Mouse (Mus musculus): ENCODE measurements at regions not wholly inside any gene's neighbourhood (a gene's known extent, or its start where the extent isn't known, plus 50 kb on each side); places are given as distances from the start of the nearest gene placed in this dataset.
"Not testable (repeated sequence)": the region's sequence is repeated elsewhere in the genome, so short reads cannot be mapped to it uniquely, and the experiment has no call there.

DNA sequence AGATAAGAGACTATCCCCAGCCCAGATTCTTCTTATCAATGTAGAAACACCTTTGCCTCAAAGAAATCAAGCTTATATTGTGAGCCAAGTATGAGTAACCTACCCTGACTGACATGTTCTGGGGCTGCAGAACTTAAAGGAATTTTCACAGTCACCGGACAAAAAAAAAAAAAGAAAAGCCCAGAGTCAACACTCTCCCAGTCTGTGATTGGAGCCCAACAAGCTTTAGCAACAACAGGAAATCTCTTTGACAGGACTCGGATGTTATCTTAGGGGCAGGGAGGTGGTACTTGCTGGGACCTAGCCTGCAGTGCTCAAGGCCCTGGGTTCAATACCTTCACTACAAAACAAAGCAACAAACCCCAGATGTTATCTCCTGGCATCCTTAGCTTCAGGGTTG, 114.2 kb downstream of the Nectin1 start:
- H3K79me2 ChIP-seq (ENCODE audit: control insufficient read depth, insufficient read depth), result no peaks in the 10 kb centered on the region
- TF ChIP-seq USF1 (IDR thresholded peaks at IDR 0.05; ENCODE audit: low read depth), result no peak
- no peak for TF ChIP-seq CTCF (IDR thresholded peaks at IDR 0.05; ENCODE audit: control insufficient read depth, insufficient read depth, insufficient read length)
- TF ChIP-seq FOSL1 (IDR thresholded peaks at IDR 0.05; ENCODE audit: insufficient read depth, low read length, poor library complexity, severe bottlenecking), result no peak
- no peak for TF ChIP-seq MYOD1 (IDR thresholded peaks at IDR 0.05; ENCODE audit: control insufficient read depth, insufficient read length, low read depth)
- no peak for TF ChIP-seq CEBPB (IDR thresholded peaks at IDR 0.05; ENCODE audit: low read depth)
- TF ChIP-seq MYOG (IDR thresholded peaks at IDR 0.05; ENCODE audit: control insufficient read depth, extremely low read depth, insufficient read length), result no peak
- no peak for TF ChIP-seq MAX (IDR thresholded peaks at IDR 0.05)
- H3K4me3 ChIP-seq (ENCODE audit: insufficient read depth, poor library complexity, severe bottlenecking), result no peak overlapping the region

DNA sequence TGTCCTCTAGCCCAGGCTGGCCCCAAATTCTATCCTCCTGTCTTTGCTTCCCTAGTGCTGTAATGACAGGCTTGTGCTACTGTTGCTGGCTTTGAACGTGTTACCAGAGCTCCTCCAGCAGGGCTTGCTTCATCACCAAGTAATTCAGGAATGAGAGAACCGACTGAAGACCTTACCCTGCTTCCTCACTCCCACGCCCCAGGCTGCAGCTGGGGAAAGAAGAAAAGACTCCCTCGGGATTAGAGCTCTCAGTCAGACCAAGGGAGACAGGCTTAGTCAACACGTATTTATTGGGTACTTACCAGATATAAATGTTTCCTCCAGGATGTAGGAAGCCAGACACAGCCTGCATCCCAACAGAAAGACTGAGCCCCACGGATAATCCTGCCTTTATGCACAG, 115.0 kb downstream of the Nectin1 start:
- no peaks in the 10 kb centered on the region for H3K79me2 ChIP-seq (ENCODE audit: control insufficient read depth, insufficient read depth)
- no peak overlapping the region for H3ac ChIP-seq (ENCODE audit: control insufficient read depth, insufficient read length, low read depth)
- no peaks in the 10 kb centered on the region for H3K36me3 ChIP-seq (ENCODE audit: control insufficient read depth, insufficient read depth)
- TF ChIP-seq USF1 (IDR thresholded peaks at IDR 0.05; ENCODE audit: low read depth) (no peak), MYOG (IDR thresholded peaks at IDR 0.05; ENCODE audit: control insufficient read depth, extremely low read depth, insufficient read length) (no peak), CTCF (IDR thresholded peaks at IDR 0.05; ENCODE audit: control insufficient read depth, insufficient read depth, insufficient read length) (no peak), CEBPB (IDR thresholded peaks at IDR 0.05; ENCODE audit: low read depth) (no peak), FOSL1 (IDR thresholded peaks at IDR 0.05; ENCODE audit: insufficient read depth, low read length, poor library complexity, severe bottlenecking) (no peak), MAX (IDR thresholded peaks at IDR 0.05) (no peak), MYOD1 (IDR thresholded peaks at IDR 0.05; ENCODE audit: control insufficient read depth, insufficient read length, low read depth) (no peak)
- H3K4me3 ChIP-seq (ENCODE audit: insufficient read depth, poor library complexity, severe bottlenecking), result no peak overlapping the region
- no peaks in the 10 kb centered on the region for H3K79me3 ChIP-seq (ENCODE audit: low read depth)
- peaks cover 3% of the 10 kb centered on the region for H3K27me3 ChIP-seq (ENCODE audit: control insufficient read depth, insufficient read depth, insufficient read length)

More for the DNA sequence above, 114.2 kb downstream of the Nectin1 start:
- peaks cover 3% of the 10 kb centered on the region for H3K27me3 ChIP-seq (ENCODE audit: control insufficient read depth, insufficient read depth, insufficient read length)
- no peaks in the 10 kb centered on the region for H3K36me3 ChIP-seq (ENCODE audit: control insufficient read depth, insufficient read depth)
- no peak overlapping the region for H3ac ChIP-seq (ENCODE audit: control insufficient read depth, insufficient read length, low read depth)
- H3K79me3 ChIP-seq (ENCODE audit: low read depth), result no peaks in the 10 kb centered on the region

DNA sequence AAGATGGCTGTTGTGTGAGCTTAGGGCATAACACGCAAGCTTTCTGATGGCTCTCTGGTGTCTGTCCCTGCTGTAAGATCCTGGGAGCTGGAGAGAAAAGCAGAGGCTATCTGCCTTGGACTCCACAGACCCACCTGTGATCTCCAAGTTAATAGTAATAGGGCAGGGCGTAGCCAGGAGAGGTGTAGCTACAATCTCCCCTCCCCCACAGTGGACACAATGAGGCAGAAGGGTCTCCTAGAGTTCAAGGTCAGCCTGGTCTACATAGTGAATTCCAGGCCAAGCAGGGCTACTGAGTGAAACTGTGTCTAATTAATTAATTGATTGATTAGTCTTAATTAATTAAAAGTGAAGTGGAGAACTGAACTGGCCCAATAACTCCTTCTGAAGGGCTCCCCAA, 116.5 kb downstream of the Nectin1 start:
- no peaks in the 10 kb centered on the region for H3K79me3 ChIP-seq (ENCODE audit: low read depth)
- H3ac ChIP-seq (ENCODE audit: control insufficient read depth, insufficient read length, low read depth), result no peak overlapping the region
- no peaks in the 10 kb centered on the region for H3K27me3 ChIP-seq (ENCODE audit: control insufficient read depth, insufficient read depth, insufficient read length)
- no peak overlapping the region for H3K4me3 ChIP-seq (ENCODE audit: insufficient read depth, poor library complexity, severe bottlenecking)
- no peaks in the 10 kb centered on the region for H3K36me3 ChIP-seq (ENCODE audit: control insufficient read depth, insufficient read depth)
- H3K79me2 ChIP-seq (ENCODE audit: control insufficient read depth, insufficient read depth), result no peaks in the 10 kb centered on the region
- TF ChIP-seq CTCF (IDR thresholded peaks at IDR 0.05; ENCODE audit: control insufficient read depth, insufficient read depth, insufficient read length) (no peak), MYOG (IDR thresholded peaks at IDR 0.05; ENCODE audit: control insufficient read depth, extremely low read depth, insufficient read length) (no peak), MAX (IDR thresholded peaks at IDR 0.05) (no peak), USF1 (IDR thresholded peaks at IDR 0.05; ENCODE audit: low read depth) (no peak), FOSL1 (IDR thresholded peaks at IDR 0.05; ENCODE audit: insufficient read depth, low read length, poor library complexity, severe bottlenecking) (no peak)

DNA sequence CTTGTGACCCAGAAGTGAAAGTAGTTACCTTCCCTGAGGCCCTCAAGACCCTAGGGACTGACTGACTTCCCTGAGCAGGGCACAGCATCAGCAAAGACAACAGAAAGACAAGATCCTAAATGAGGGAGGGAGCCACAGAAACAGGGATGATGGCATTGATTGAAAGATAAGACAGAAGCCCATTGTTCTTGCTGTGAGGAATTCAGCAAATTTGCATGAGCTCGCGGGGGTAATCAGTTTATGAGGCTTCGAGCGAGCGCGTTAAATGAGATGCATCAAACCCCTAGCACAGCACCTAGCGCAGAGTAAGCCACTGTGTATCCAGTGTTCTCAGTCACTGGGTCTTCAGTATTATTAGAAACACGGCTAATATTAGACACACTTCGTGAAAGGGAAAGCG, 117.6 kb downstream of the Nectin1 start:
- Histone ChIP-seq H3K79me2 (ENCODE audit: control insufficient read depth, insufficient read depth) (no peaks in the 10 kb centered on the region), H3K36me3 (ENCODE audit: control insufficient read depth, insufficient read depth) (no peaks in the 10 kb centered on the region), H3ac (ENCODE audit: control insufficient read depth, insufficient read length, low read depth) (no peak overlapping the region), H3K4me3 (ENCODE audit: insufficient read depth, poor library complexity, severe bottlenecking) (no peak overlapping the region), H3K27me3 (ENCODE audit: control insufficient read depth, insufficient read depth, insufficient read length) (no peaks in the 10 kb centered on the region), H3K79me3 (ENCODE audit: low read depth) (no peaks in the 10 kb centered on the region)
- TF ChIP-seq CTCF (IDR thresholded peaks at IDR 0.05; ENCODE audit: control insufficient read depth, insufficient read depth, insufficient read length) (no peak), CEBPB (IDR thresholded peaks at IDR 0.05; ENCODE audit: low read depth) (no peak), MYOG (IDR thresholded peaks at IDR 0.05; ENCODE audit: control insufficient read depth, extremely low read depth, insufficient read length) (no peak), FOSL1 (IDR thresholded peaks at IDR 0.05; ENCODE audit: insufficient read depth, low read length, poor library complexity, severe bottlenecking) (no peak), USF1 (IDR thresholded peaks at IDR 0.05; ENCODE audit: low read depth) (no peak), MYOD1 (IDR thresholded peaks at IDR 0.05; ENCODE audit: control insufficient read depth, insufficient read length, low read depth) (no peak), MAX (IDR thresholded peaks at IDR 0.05) (no peak)

DNA sequence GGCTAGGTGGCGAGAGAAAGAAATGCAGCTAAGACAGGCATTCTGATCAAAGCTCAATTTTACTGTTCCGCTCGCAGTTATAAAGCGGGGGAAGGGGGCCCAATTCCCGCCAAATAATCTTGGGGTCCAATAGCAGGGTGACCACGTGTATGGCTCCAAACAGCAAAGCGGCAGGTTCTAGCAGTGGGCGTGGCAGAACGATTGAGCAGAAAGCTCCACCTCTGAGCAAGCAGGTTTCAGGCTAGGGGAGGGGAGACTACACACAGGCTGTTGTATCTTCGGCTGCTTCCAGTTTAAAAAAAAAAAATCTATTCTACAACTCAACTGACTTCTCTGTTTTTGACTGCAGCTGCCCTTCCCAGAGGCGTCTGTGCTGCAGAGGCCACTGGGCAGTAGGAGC, 118.2 kb downstream of the Nectin1 start:
- not testable (repeated sequence) for H3K27me3 ChIP-seq (ENCODE audit: control insufficient read depth, insufficient read depth, insufficient read length); H3K79me3 ChIP-seq (ENCODE audit: low read depth); H3K36me3 ChIP-seq (ENCODE audit: control insufficient read depth, insufficient read depth); H3K79me2 ChIP-seq (ENCODE audit: control insufficient read depth, insufficient read depth); H3K4me3 ChIP-seq (ENCODE audit: insufficient read depth, poor library complexity, severe bottlenecking); H3ac ChIP-seq (ENCODE audit: control insufficient read depth, insufficient read length, low read depth)

DNA sequence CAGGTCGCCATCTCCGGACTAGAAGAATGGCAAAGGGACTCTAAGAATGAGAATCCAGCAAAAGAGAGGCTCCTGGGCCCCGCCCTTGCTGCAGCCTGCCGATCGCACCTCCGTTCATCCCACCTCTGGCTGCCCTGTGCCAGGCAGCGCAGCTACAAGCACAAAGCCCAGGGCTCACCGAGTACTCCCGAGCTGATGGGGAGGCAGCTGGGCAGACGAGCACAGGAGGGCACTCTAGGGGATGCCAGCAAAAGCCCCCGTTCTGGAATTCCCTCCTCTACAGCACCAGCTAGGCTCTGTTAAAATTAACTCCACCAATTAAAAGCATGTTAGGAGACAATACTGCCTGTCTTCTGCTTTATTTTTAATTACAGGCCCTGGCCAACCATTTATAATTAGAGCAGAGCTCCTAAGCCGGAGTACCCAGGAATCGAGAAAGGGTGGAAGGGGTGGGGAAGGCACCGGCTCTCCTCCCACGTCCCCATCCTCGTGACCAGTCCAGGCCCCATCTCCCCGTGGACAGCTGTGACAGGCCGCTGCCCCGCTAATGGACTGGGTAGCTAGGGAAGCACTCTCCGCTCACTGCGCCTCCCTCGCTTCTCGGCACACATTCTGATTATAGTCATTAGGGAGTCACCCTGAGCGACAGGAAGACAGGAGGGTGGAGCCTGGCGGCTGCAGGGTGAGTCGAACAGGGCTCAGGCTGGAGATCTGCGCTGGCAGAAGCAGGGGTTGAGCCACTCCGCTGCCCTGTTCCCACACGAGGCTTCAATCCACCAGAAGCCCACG, 120.0 kb downstream of the Nectin1 start:
- H3K27me3 ChIP-seq (ENCODE audit: control insufficient read depth, insufficient read depth, insufficient read length), result no peaks in the 10 kb centered on the region
- no peaks in the 10 kb centered on the region for H3K79me3 ChIP-seq (ENCODE audit: low read depth)
- no peaks in the 10 kb centered on the region for H3K36me3 ChIP-seq (ENCODE audit: control insufficient read depth, insufficient read depth)
- no peak for TF ChIP-seq MAX (IDR thresholded peaks at IDR 0.05)
- TF ChIP-seq MYOG (IDR thresholded peaks at IDR 0.05; ENCODE audit: control insufficient read depth, extremely low read depth, insufficient read length), result no peak
- no peak for TF ChIP-seq MYOD1 (IDR thresholded peaks at IDR 0.05; ENCODE audit: control insufficient read depth, insufficient read length, low read depth)
- TF ChIP-seq USF1 (IDR thresholded peaks at IDR 0.05; ENCODE audit: low read depth), result no peak
- no peak for TF ChIP-seq FOSL1 (IDR thresholded peaks at IDR 0.05; ENCODE audit: insufficient read depth, low read length, poor library complexity, severe bottlenecking)
- no peak overlapping the region for H3ac ChIP-seq (ENCODE audit: control insufficient read depth, insufficient read length, low read depth)
- H3K79me2 ChIP-seq (ENCODE audit: control insufficient read depth, insufficient read depth), result no peaks in the 10 kb centered on the region
- no peak overlapping the region for H3K4me3 ChIP-seq (ENCODE audit: insufficient read depth, poor library complexity, severe bottlenecking)
